Mouse (Mus musculus) heart, embryonic 10.5 days (tissue): ENCODE results near the gene Kit. TPM values are rescaled to one million over a fixed set of nuclear protein-coding genes. Genes with fewer than 3 reads are reported as not detected.

Experiments used
- DNase-seq: peaks from one replicate; pipeline ENCODE4 v3.0.0-alpha.2; 2017; ENCODE audit warnings: low spot score
- H3K27ac ChIP-seq: fragments of 300-500 bp; sonication (generic); 2 replicates; pipeline ENCODE4 v1.5.1; 2016; ENCODE audit warnings: mild to moderate bottlenecking
- H3K27me3 ChIP-seq: fragments of 300-500 bp; sonication (generic); 2 replicates; pipeline ENCODE4 v1.6.1; 2016; ENCODE audit warnings: mild to moderate bottlenecking; ENCODE audit not compliant: poor library complexity, insufficient read depth, severe bottlenecking
- H3K36me3 ChIP-seq: fragments of 300-500 bp; sonication (generic); 2 replicates; pipeline ENCODE4 v1.6.1; 2016; ENCODE audit warnings: mild to moderate bottlenecking, moderate library complexity
- H3K4me1 ChIP-seq: fragments of 300-500 bp; sonication (generic); 2 replicates; pipeline ENCODE4 v1.6.1; 2016; ENCODE audit warnings: mild to moderate bottlenecking
- H3K4me3 ChIP-seq: fragments of 300-500 bp; sonication (generic); 2 replicates; pipeline ENCODE4 v1.5.1; 2016; ENCODE audit warnings: mild to moderate bottlenecking, moderate library complexity
- H3K9me3 ChIP-seq: fragments of 300-500 bp; sonication (generic); 2 replicates; pipeline ENCODE4 v1.6.1; 2016; ENCODE audit warnings: mild to moderate bottlenecking, moderate library complexity
- WGBS: fragments of 180-500 bp; shearing (Covaris S2); methylation state at CpG from one replicate; pipeline ENCODE4 v1.1.7; 2016; 5-methylcytosine and 5-hydroxymethylcytosine counted together
- polyA plus RNA-seq: library from polyadenylated mRNA; unstranded; fragments of >200 nt; fragmentation: Nextera tagmentation; extraction: Ambion mirVana; gene quantifications from 2 replicates; pipeline ENCODE4 v1.2.1, GENCODE M21; 2016

Kit gene
- polyA plus RNA-seq, 1 experiment from 2014 or later, result 12.2 TPM

GRCm38 (mm10) chr5:75705421-75705820 lies 130.7 kb downstream of the Kit start:
- H3K36me3 ChIP-seq, result no peaks in the 10 kb centered on the region
- H3K9me3 ChIP-seq, result 0 out of 2 replicates have a peak, but pooled peaks cover 3% of the 10 kb centered on the region
- no peak overlapping the region for H3K27ac ChIP-seq
- H3K27me3 ChIP-seq, result no peaks in the 10 kb centered on the region
- DNase-seq, result peak; percentile 28
- H3K4me1 ChIP-seq, result peaks cover 6% of the 10 kb centered on the region
- 85% methylated on average over 1 of the region's 1 CpGs for WGBS
- H3K4me3 ChIP-seq, result no peak overlapping the region
